ENCODE assay signal across 10 mouse cellular contexts in genomic region chr1:38358797-38359349, GRCm38 (mm10).
DNase-seq lines count a peak whose midpoint lies in the region; ATAC-seq and TF ChIP-seq lines count a peak whose summit lies in the region.
"Had no signal": no experiment of that assay in that cellular context is flagged by ENCODE, and none has a peak within 500 bp of the region (broad histone marks: within the 10 kb centered on the region; RNA-seq: fewer than 3 reads in every experiment).

No protein-coding gene starts in this region.

- ATAC-seq in hindbrain, embryonic 11.5 days (ENCODE audit: low FRiP score): no peak
- ATAC-seq in stomach, postnatal 0 days (ENCODE audit: low FRiP score, low TSS enrichment): peak; percentile 47; the same call in 1 of the 2 replicates
- ATAC-seq in megakaryocyte progenitor cell, adult 5-6 weeks (replicated peaks; ENCODE audit: poor library complexity): no peak

- no peak for TF ChIP-seq CTCF in cerebellum, adult 2 months (IDR thresholded peaks at IDR 0.05; ENCODE audit: borderline replicate concordance, insufficient read depth, low read depth, low read length)
- no peak for TF ChIP-seq CTCF in stomach, postnatal 0 days (IDR thresholded peaks at IDR 0.05; ENCODE audit: low read depth)

- peaks cover under 1% of the 10 kb centered on the region; the same call in 1 of the 2 replicates for H3K4me1 ChIP-seq in hindbrain, embryonic 10.5 days (replicated peaks)
- H3K4me1 ChIP-seq in hindbrain, embryonic 11.5 days (replicated peaks; ENCODE audit: control insufficient read depth, insufficient read depth, low read length): no peaks in the 10 kb centered on the region
- peaks cover 11% of the 10 kb centered on the region for H3K4me1 ChIP-seq in cerebellum, adult 2 months (ENCODE audit: control insufficient read depth, insufficient read depth, low read length)
- no peaks in the 10 kb centered on the region for H3K4me1 ChIP-seq in stomach, postnatal 0 days (replicated peaks; ENCODE audit: control insufficient read depth, insufficient read depth)
- H3K4me1 ChIP-seq: neural tube, embryonic 12.5 days had no signal

- H3K9ac ChIP-seq in hindbrain, embryonic 11.5 days (ENCODE audit: low read depth, low read length): no peak overlapping the region
- H3K9ac ChIP-seq in stomach, postnatal 0 days (ENCODE audit: low read length): no peak overlapping the region
- H3K9ac ChIP-seq: heart, embryonic 13.5 days; neural tube, embryonic 12.5 days had no signal

- no peak overlapping the region for H3K4me2 ChIP-seq in hindbrain, embryonic 11.5 days (replicated peaks; ENCODE audit: low read depth, low read length)
- no peak overlapping the region for H3K4me2 ChIP-seq in stomach, postnatal 0 days (replicated peaks; ENCODE audit: low read depth)
- H3K4me2 ChIP-seq: heart, embryonic 13.5 days; neural tube, embryonic 12.5 days had no signal

- no peak for TF ChIP-seq POLR2A in cerebellum, adult 2 months (IDR thresholded peaks at IDR 0.05; ENCODE audit: borderline replicate concordance, insufficient read depth, low read length)

- DNase-seq in hindbrain, embryonic 10.5 days (ENCODE audit: low spot score): no peak
- DNase-seq in hindbrain, embryonic 11.5 days (ENCODE audit: low spot score): no peak
- DNase-seq in cerebellum, adult 2 months: peak; percentile 22 to 27
- peak; percentile 32 to 65 for DNase-seq in frontal cortex, postnatal 14 days (ENCODE audit: low spot score in 2 of 2)
- DNase-seq in layer of hippocampus, postnatal 36 days: peak; percentile 49 to 64
- peak; percentile 26 for DNase-seq in stomach, postnatal 0 days (ENCODE audit: low spot score)
- no peak for DNase-seq in urinary bladder, postnatal 10 days (ENCODE audit: low spot score)

- H3K36me3 ChIP-seq in hindbrain, embryonic 10.5 days: no peaks in the 10 kb centered on the region
- no peaks in the 10 kb centered on the region for H3K36me3 ChIP-seq in hindbrain, embryonic 11.5 days (ENCODE audit: control insufficient read depth, insufficient read depth, low read length)
- H3K36me3 ChIP-seq in stomach, postnatal 0 days (ENCODE audit: control insufficient read depth, insufficient read depth, low read length): no peaks in the 10 kb centered on the region
- H3K36me3 ChIP-seq: heart, embryonic 13.5 days; neural tube, embryonic 12.5 days had no signal

- H3K4me3 ChIP-seq in hindbrain, embryonic 10.5 days: no peak overlapping the region
- no peak overlapping the region for H3K4me3 ChIP-seq in hindbrain, embryonic 11.5 days (ENCODE audit: low read depth, low read length)
- H3K4me3 ChIP-seq in cerebellum, adult 2 months (replicated peaks; ENCODE audit: insufficient read depth, low read depth, low read length): no peak overlapping the region
- no peak overlapping the region for H3K4me3 ChIP-seq in stomach, postnatal 0 days (ENCODE audit: low read depth, low read length)
- H3K4me3 ChIP-seq: heart, embryonic 13.5 days; neural tube, embryonic 12.5 days had no signal

- H3K27me3 ChIP-seq in hindbrain, embryonic 10.5 days (ENCODE audit: insufficient read depth, poor library complexity, severe bottlenecking): no peaks in the 10 kb centered on the region
- H3K27me3 ChIP-seq in hindbrain, embryonic 11.5 days (ENCODE audit: control insufficient read depth, insufficient read depth, low read length): no peaks in the 10 kb centered on the region
- no peaks in the 10 kb centered on the region for H3K27me3 ChIP-seq in cerebellum, adult 2 months (ENCODE audit: control insufficient read depth, insufficient read depth, low read length)
- H3K27me3 ChIP-seq in stomach, postnatal 0 days (ENCODE audit: control insufficient read depth, insufficient read depth, low read length): no peaks in the 10 kb centered on the region
- H3K27me3 ChIP-seq: heart, embryonic 13.5 days; neural tube, embryonic 12.5 days had no signal

- H3K27ac ChIP-seq in hindbrain, embryonic 10.5 days: peak overlapping the region; percentile 23; the same call in 1 of the 2 replicates
- H3K27ac ChIP-seq in hindbrain, embryonic 11.5 days (ENCODE audit: low read depth, low read length): no peak overlapping the region
- H3K27ac ChIP-seq in cerebellum, adult 2 months (ENCODE audit: insufficient read depth, low read length): no peak overlapping the region
- 0 out of 2 replicates have a peak overlapping the region, but pooled peaks have one; percentile 56 for H3K27ac ChIP-seq in stomach, postnatal 0 days (replicated peaks)
- H3K27ac ChIP-seq: heart, embryonic 13.5 days; neural tube, embryonic 12.5 days had no signal

- no peaks in the 10 kb centered on the region for H3K9me3 ChIP-seq in hindbrain, embryonic 10.5 days
- no peaks in the 10 kb centered on the region for H3K9me3 ChIP-seq in hindbrain, embryonic 11.5 days (ENCODE audit: control insufficient read depth, low read length)
- H3K9me3 ChIP-seq in stomach, postnatal 0 days (ENCODE audit: control insufficient read depth, low read length): no peaks in the 10 kb centered on the region
- H3K9me3 ChIP-seq: heart, embryonic 13.5 days; neural tube, embryonic 12.5 days had no signal

- TF ChIP-seq EP300 in stomach, postnatal 0 days (optimal IDR thresholded peaks at IDR 0.05): no peak

- WGBS in hindbrain, embryonic 10.5 days: 92% methylated on average over 26 of the region's 26 CpGs
- WGBS in hindbrain, embryonic 11.5 days: 93% methylated on average over 26 of the region's 26 CpGs
- 30% methylated on average over 26 of the region's 26 CpGs for WGBS in cerebellum, adult 2 months
- WGBS in stomach, postnatal 0 days: 59% methylated on average over 26 of the region's 26 CpGs

Comparison
In these comparisons a context has a peak if more than half of its experiments do, and no peak if none do; other contexts are left out.
1. H3K27ac ChIP-seq: peak in hindbrain, embryonic 10.5 days (single experiment) and stomach, postnatal 0 days (single experiment); none in hindbrain, embryonic 11.5 days (single experiment) and cerebellum, adult 2 months (single experiment).
2. DNase-seq: peak in cerebellum, adult 2 months (2 of 2), frontal cortex, postnatal 14 days (2 of 2), layer of hippocampus, postnatal 36 days (2 of 2) and stomach, postnatal 0 days (single experiment); none in hindbrain, embryonic 10.5 days (single experiment), hindbrain, embryonic 11.5 days (single experiment) and urinary bladder, postnatal 10 days (single experiment).